Mouse (Mus musculus): ENCODE results near the gene Atg3. TPM values are rescaled to one million over a fixed set of nuclear protein-coding genes. Genes with fewer than 3 reads are reported as not detected.

Gene Atg3
- polyA plus RNA-seq (2015; fragmentation: Nextera tagmentation; extraction: Ambion mirVana): 33.0 and 34.2 TPM in 2 replicates

DNA sequence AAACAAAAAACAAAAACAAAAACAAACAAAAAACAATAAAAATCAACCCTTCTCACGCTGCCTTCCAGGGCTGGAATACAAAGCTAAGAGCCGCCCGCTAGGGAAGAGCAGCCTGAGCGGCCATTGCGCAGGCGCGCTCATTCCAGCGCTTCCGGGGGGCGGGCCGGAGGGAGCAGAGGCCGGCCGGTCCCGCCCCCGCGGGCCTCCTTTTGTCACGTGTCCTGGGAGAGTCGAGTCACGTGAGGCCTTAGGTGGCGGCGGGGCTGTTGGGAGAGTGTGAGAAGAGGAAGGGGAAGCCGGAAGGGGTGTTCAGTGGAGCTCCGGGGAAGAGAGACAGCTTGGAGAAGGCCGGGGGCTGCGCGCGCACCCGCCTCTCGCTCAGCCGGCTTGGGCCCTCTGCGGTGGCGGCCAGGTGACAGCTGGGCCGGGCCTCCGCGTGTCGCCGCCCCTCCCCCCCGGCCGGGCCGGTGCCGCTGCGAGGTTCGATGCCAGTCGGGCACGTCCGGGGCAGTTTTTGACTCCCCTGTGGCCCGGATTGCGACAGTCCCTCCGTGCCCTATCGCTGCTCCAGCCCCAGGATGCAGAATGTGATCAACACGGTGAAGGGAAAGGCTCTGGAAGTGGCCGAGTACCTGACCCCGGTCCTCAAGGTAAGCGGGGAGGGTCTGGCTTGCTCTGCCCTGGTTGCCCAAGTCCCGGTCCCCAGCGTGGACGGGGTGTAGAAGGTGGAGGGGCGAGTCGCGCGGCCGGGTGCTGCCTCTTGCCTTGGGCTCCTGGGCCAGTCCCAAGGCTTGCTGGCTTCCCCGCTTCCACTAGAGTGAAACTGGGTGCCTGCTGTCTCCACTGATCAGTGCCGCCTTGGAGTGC, at the start of gene Atg3, which contains the start of gene Slc35a5:
TSS of gene Atg3 (plus strand) at position 264 of the 867 bp plus-strand sequence.
TSS of gene Slc35a5 (minus strand) at position 185 of the 867 bp plus-strand sequence.
- Histone ChIP-seq H3K9me3 (no peaks in the 10 kb centered on the region), H3K4me3 (peak within 1 kb of the TSS; percentile 89), H3K9ac (peak within 1 kb of the TSS; percentile 88), H3K4me2 (replicated peaks) (peak within 1 kb of the TSS; percentile 83), H3K4me1 (peaks cover 17% of the 10 kb centered on the region), H3K36me3 (peaks cover 3% of the 10 kb centered on the region), H3K27me3 (no peaks in the 10 kb centered on the region), H3K27ac (peak within 1 kb of the TSS; percentile 85)
- WGBS: under 1% methylated on average over 57 of the region's 64 CpGs
- peak; percentile 99 for ATAC-seq (ENCODE audit: low FRiP score, low read depth)

DNA sequence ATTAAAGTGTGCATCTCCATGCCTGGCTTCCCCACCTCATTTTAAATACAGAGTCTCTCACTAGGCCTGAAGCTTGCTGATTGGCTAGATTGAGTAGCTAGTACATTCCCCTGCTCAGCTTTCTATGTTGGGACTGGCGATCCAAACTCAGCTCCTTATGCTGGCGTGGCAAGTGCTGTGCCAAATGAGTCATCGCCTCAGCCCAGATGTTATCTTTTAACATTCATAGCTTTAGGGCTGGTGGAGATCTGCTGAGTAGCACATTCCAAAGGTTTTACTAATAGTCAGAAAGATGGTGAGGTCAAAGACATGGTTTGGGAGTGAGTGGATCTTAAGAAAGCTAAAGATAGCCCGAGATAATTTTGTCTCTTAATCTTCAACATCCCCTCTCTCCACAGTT, 48.1 kb upstream of the Atg3 start:
- WGBS: 44% methylated on average over 4 of the region's 4 CpGs
- Histone ChIP-seq H3K27me3 (no peaks in the 10 kb centered on the region), H3K27ac (no peak overlapping the region)

DNA sequence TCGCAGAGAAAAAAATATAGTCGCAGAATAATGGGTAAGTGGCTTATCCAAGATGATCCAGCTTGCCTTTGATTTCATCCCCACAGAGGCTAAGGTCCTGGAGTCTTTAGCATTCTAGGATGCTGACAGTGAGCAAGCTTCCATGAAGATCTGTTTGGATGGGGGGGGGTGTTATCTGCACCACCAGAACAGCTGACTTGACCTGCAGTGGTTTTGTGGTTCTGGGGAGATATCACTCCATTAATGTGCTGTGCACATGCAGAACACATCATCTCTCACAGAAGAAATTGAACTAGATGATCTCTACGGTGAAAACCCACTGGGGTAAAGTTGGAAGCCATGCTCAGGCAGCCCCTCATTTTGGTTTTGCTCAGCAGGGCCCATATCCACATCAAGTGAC, 41.4 kb upstream of the Atg3 start:
- Histone ChIP-seq H3K36me3 (peaks cover 32% of the 10 kb centered on the region), H3K27me3 (no peaks in the 10 kb centered on the region), H3K27ac (no peak overlapping the region), H3K4me1 (peaks cover 8% of the 10 kb centered on the region), H3K9me3 (no peaks in the 10 kb centered on the region), H3K4me3 (no peak overlapping the region), H3K4me2 (replicated peaks) (no peak overlapping the region), H3K9ac (no peak overlapping the region)
- ATAC-seq (ENCODE audit: low FRiP score, low read depth): no peak
- 88% methylated on average over 3 of the region's 3 CpGs for WGBS

More for the DNA sequence above, 48.1 kb upstream of the Atg3 start:
- no peak overlapping the region for H3K4me2 ChIP-seq (replicated peaks)
- H3K9ac ChIP-seq: no peak overlapping the region
- H3K36me3 ChIP-seq: peaks cover 22% of the 10 kb centered on the region
- H3K4me3 ChIP-seq: no peak overlapping the region
- H3K9me3 ChIP-seq: no peaks in the 10 kb centered on the region
- peaks cover 3% of the 10 kb centered on the region; the same call in 1 of the 2 replicates for H3K4me1 ChIP-seq
- ATAC-seq (ENCODE audit: low FRiP score, low read depth): no peak; the same call in 1 of the 2 replicates

DNA sequence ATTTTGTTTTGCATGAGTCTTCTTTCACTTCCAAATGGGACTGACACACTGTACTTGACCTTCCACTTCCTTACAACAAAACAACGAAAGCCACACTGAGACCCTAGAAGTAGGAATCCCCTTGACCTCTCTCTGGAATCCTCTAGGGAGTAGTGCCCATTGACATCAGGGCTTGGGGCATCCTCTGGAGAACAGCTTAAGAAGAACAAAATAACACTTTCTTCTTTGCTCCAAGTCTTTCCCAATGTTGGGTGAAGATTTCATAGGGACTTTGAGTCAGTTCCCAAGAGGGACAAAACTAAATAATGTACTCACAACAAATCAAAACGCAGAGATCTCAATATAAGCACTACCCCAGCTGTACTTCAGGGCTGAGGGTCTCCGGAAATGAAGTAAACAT, 39.8 kb upstream of the Atg3 start:
- Histone ChIP-seq H3K9ac (no peak overlapping the region), H3K27ac (no peak overlapping the region), H3K4me3 (no peak overlapping the region), H3K27me3 (no peaks in the 10 kb centered on the region), H3K36me3 (peaks cover 29% of the 10 kb centered on the region), H3K9me3 (no peaks in the 10 kb centered on the region), H3K4me2 (replicated peaks) (no peak overlapping the region), H3K4me1 (peaks cover 8% of the 10 kb centered on the region)
- no peak for ATAC-seq (ENCODE audit: low FRiP score, low read depth)
- 83% methylated on average over 3 of the region's 3 CpGs for WGBS

DNA sequence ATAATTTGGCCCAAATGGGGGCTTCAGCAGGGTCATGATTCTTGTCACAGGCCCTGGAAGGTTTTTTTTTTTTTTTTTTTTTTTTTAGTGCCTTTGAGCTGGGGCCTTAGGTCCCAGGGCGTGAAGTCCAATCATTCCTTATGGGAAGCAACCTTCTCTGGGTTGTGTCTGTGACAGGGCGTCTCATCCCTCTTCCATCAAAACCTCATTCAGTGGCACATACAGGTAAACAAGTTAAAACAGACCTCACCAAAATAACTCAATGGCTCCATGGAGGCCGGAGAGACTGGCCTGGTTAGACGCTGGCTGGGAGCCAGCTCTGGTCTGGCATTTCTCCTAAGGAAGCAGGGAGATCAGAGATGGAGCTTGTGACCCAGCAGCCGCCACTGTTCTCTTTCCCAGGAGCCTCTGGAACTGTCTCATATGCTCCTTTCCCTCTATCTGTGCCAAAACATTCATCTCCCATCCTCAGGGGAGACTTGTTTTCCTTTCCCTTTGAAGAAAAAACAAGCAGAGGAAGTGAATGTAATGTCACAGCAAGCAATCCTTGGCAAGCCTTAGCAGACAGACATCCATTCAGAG, 37.6 kb upstream of the Atg3 start:
- no peak overlapping the region for H3K9ac ChIP-seq
- 35% methylated on average over 5 of the region's 5 CpGs for WGBS
- peaks cover 34% of the 10 kb centered on the region for H3K36me3 ChIP-seq
- no peaks in the 10 kb centered on the region for H3K9me3 ChIP-seq
- no peak overlapping the region for H3K4me3 ChIP-seq
- H3K4me2 ChIP-seq (replicated peaks): no peak overlapping the region
- H3K4me1 ChIP-seq: peaks cover 8% of the 10 kb centered on the region
- no peak; the same call in 1 of the 2 replicates for ATAC-seq (ENCODE audit: low FRiP score, low read depth)
- no peaks in the 10 kb centered on the region for H3K27me3 ChIP-seq
- H3K27ac ChIP-seq: no peak overlapping the region

DNA sequence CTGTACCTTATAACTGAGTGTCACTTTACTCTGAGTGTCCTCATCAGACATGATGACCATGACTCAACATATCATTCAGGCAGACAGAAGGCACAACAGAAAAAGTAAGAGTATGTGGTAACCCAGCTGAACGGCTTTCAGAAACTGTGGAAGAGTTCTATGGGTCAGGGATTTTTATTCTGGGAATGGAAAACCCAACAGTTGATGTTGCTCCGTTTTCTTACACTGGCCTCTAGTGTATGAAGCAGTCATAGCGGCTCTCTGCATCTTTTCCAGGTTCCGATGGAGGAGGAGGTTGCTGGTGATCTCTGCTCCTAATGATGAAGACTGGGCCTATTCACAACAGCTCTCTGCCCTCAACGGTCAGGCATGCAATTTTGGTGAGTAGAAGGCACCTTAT, 36.0 kb upstream of the Atg3 start:
- WGBS: 72% methylated on average over 5 of the region's 5 CpGs
- Histone ChIP-seq H3K27me3 (no peaks in the 10 kb centered on the region), H3K27ac (no peak overlapping the region), H3K9me3 (no peaks in the 10 kb centered on the region), H3K4me3 (no peak overlapping the region), H3K9ac (no peak overlapping the region), H3K4me2 (replicated peaks) (no peak overlapping the region), H3K4me1 (peaks cover 8% of the 10 kb centered on the region), H3K36me3 (peaks cover 31% of the 10 kb centered on the region)
- ATAC-seq (ENCODE audit: low FRiP score, low read depth): no peak

DNA sequence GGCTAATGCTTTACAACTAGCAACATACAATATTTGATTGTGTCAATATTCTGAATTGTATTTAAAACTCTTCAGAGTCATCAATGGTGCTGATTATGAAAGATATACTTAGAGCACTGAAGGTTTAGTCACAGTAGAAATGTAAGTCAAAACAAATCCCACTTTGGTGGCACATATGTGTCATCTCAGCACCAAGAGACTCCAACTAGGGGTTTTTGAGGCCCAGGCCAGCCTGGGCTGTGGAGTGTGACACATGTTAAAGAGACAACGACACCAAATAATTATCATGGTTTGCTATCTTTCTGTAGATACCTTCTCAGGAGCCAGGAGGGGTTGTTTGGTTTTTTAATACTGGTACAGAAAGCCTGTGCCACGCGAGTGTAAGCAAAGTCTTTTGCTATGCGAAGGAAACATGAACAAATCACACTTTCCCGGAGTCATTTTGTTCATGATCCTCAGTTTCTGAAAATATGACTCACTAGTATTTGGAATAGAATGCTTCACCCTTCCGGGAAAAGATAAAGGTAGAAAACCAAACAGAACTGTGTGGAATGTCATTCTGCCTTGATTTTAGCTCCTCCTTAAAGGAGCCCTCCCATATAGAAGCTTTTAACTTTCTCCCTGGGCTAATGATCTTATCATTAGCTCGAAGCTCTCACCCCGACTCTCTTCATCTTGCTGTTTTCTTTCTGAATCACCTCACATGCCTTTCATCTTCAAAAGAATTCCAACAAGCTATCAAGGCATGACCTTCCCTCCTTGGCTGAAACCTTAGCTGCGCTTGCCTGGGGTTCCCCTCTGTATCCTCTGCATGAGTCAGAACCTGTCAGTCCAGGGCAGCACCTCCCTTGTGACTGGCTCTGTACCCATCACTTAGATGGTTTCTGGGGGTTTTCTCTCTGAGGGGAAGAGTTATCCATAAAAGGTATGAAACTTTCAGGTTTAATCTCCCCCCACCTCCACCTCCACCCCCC, 34.1 kb upstream of the Atg3 start:
- Histone ChIP-seq H3K36me3 (peaks cover 34% of the 10 kb centered on the region), H3K27ac (no peak overlapping the region)

DNA sequence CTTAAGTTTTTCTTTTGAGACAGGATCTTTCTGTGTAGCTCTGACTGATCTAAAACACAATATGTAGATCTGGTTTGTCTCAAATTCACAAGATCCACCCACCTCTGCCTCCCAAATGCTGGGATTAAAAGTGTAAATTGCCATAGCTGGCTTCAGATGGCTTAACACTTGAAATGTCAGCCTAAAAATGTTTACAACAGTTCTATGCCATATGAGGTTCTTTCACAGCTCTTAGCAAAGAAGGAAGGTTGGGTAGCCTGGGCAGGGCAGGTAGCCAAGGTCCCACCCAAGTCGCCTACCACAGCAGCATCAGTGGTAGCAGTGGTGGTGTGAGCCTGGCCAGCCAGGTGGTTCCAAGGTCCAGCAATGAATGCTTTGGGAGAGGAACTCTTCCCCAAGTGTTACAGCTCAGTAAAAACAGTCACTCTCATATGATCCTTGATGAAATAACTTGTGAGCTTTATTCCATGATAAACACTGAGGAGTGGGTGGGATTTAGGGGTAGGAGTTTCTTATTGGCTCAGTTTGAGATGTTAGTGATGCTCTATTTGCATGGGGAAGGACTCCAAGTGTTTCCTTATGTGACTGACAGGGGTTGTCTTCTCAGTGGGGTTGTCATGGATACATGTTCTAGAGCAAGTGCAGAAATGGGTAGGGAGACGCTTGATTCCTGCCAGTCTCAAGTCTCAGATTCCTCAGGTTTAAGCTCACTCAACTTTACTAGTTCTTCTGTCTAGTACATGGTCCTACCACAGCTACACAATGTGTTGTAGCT, 30.5 kb upstream of the Atg3 start:
- no peaks in the 10 kb centered on the region for H3K9me3 ChIP-seq
- no peak overlapping the region for H3K4me3 ChIP-seq
- H3K36me3 ChIP-seq: peaks cover 34% of the 10 kb centered on the region
- no peak overlapping the region for H3K4me2 ChIP-seq (replicated peaks)
- 88% methylated on average over 2 of the region's 2 CpGs for WGBS
- H3K27ac ChIP-seq: no peak overlapping the region
- no peaks in the 10 kb centered on the region for H3K27me3 ChIP-seq
- ATAC-seq (ENCODE audit: low FRiP score, low read depth): no peak
- no peak overlapping the region for H3K9ac ChIP-seq
- no peaks in the 10 kb centered on the region for H3K4me1 ChIP-seq

More for the DNA sequence above, 34.1 kb upstream of the Atg3 start:
- no peaks in the 10 kb centered on the region for H3K9me3 ChIP-seq
- H3K4me2 ChIP-seq (replicated peaks): no peak overlapping the region
- ATAC-seq (ENCODE audit: low FRiP score, low read depth): no peak
- H3K4me1 ChIP-seq: peaks cover 8% of the 10 kb centered on the region
- WGBS: 53% methylated on average over 9 of the region's 9 CpGs
- no peaks in the 10 kb centered on the region for H3K27me3 ChIP-seq
- no peak overlapping the region for H3K4me3 ChIP-seq
- H3K9ac ChIP-seq: no peak overlapping the region

DNA sequence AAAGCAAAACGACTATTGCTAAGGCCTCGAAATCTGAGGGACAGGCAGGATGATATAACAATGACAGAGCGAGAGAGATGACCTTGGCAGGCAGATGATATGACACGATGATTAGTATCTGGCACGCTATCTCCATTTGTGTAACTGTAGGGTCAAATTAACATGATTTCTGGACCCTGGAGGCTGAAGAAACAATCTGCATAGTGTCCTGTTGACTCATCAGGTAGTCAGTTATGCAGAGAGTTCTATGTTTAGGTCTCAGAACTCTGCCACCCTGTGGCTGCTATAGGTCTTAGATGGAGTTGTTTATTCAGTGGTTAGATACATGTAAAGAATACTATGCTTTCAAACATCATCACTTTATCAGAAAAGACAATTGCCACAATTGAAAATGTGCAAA, 16.9 kb upstream of the Atg3 start:
- Histone ChIP-seq H3K4me1 (no peaks in the 10 kb centered on the region), H3K36me3 (peaks cover 61% of the 10 kb centered on the region), H3K9ac (no peak overlapping the region), H3K4me2 (replicated peaks) (no peak overlapping the region), H3K27ac (no peak overlapping the region), H3K9me3 (no peaks in the 10 kb centered on the region), H3K4me3 (no peak overlapping the region), H3K27me3 (no peaks in the 10 kb centered on the region)
- 96% methylated on average over 5 of the region's 5 CpGs for WGBS
- ATAC-seq (ENCODE audit: low FRiP score, low read depth): no peak

DNA sequence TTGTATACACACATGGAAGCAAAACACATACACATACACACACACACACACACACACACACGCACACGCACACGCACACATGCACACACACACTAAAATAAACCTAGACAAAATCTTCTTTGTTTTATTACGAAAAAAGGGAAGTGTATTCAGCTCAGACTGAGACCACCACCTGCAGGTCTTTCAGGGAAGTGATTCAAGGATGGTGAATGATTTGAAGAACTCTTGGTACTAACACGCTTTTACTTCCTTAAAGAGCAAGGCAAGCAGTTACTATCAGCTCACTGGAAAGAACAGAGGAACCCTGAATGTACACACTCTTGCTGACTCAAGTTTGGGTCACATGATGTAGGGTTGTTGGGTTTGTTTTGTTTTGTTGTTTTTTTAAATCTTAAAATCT, 16.0 kb upstream of the Atg3 start:
- WGBS: 92% methylated on average over 5 of the region's 5 CpGs
- Histone ChIP-seq H3K4me2 (replicated peaks) (no peak overlapping the region), H3K27ac (no peak overlapping the region), H3K9ac (no peak overlapping the region), H3K9me3 (no peaks in the 10 kb centered on the region), H3K27me3 (no peaks in the 10 kb centered on the region), H3K4me3 (no peak overlapping the region), H3K36me3 (peaks cover 62% of the 10 kb centered on the region), H3K4me1 (no peaks in the 10 kb centered on the region)
- ATAC-seq (ENCODE audit: low FRiP score, low read depth): no peak

DNA sequence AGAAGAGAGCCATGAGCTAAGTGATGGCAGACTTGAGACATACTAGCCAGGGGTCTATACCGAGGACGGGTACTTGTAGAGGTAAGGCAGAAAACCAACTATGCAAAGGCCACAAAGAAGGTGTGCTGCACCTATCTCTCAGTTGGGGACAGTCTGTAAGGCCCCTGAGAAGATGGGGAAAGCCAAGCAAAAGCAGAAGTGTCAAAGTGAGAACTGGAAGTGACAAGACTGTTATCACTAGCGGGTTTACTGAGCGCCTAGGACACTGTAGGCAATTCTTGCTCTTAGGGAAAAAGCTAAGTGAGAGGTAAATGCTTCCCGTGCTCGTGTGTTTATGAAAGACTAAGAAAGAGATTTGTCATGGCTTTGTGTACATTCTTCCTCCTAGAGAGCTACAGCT, 13.5 kb upstream of the Atg3 start:
- WGBS: 88% methylated on average over 6 of the region's 6 CpGs

More for the DNA sequence above, 13.5 kb upstream of the Atg3 start:
- Histone ChIP-seq H3K27me3 (no peaks in the 10 kb centered on the region), H3K36me3 (peaks cover 62% of the 10 kb centered on the region), H3K4me1 (no peaks in the 10 kb centered on the region), H3K27ac (no peak overlapping the region), H3K9me3 (no peaks in the 10 kb centered on the region), H3K4me2 (replicated peaks) (no peak overlapping the region), H3K9ac (no peak overlapping the region), H3K4me3 (no peak overlapping the region)
- no peak for ATAC-seq (ENCODE audit: low FRiP score, low read depth)

All from limb, embryonic 13.5 days (tissue).